Mouse (Mus musculus): Measurements from ENCODE around the gene Srsf9. TPM values are rescaled to one million over a fixed set of nuclear protein-coding genes. Genes with fewer than 3 reads are reported as not detected.
"Not testable (repeated sequence)": the region's sequence is repeated elsewhere in the genome, so short reads cannot be mapped to it uniquely, and the experiment has no call there.

The Srsf9 gene
- total RNA-seq (2021) = 10 to 100 TPM; 85.8 to 88.9 TPM

GRCm38 (mm10) chr5:115326875-115327609 lies at the start of gene Srsf9:
Gene Srsf9 (plus strand): TSS chr5:115327177.
- DNase-seq = peak; percentile 94 to 95

- DNase-seq = no peak
These were observed 48.9 kb upstream of the Srsf9 start for GRCm38 (mm10) chr5:115278053-115278452.

- no peak for DNase-seq
These were observed 48.2 kb upstream of the Srsf9 start for GRCm38 (mm10) chr5:115278785-115279184.

GRCm38 (mm10) chr5:115279226-115280049 lies 47.5 kb upstream of the Srsf9 start, which contains the start of gene Coq5:
Gene Coq5 (plus strand): TSS chr5:115279666.
- peak; percentile 87 to 89 for DNase-seq

- DNase-seq = no peak
These were observed 46.8 kb upstream of the Srsf9 start for GRCm38 (mm10) chr5:115280050-115280687.

GRCm38 (mm10) chr5:115284735-115285134 lies 42.2 kb upstream of the Srsf9 start:
- DNase-seq = no peak

- no peak for DNase-seq
These were observed 32.8 kb upstream of the Srsf9 start for GRCm38 (mm10) chr5:115294173-115294572.

- DNase-seq = no peak
These were observed 30.6 kb upstream of the Srsf9 start for GRCm38 (mm10) chr5:115296347-115296746.

- peak in 1 of 2 experiments; percentile 62 for DNase-seq
These were observed 26.8 kb upstream of the Srsf9 start for GRCm38 (mm10) chr5:115300035-115300744.

GRCm38 (mm10) chr5:115300792-115301614 lies 26.0 kb upstream of the Srsf9 start, which contains the start of gene Dynll1:
Gene Dynll1 (minus strand): TSS chr5:115300999.
- peak; percentile 100 for DNase-seq

- no peak for DNase-seq
These were observed 25.4 kb upstream of the Srsf9 start for GRCm38 (mm10) chr5:115301615-115302014.

- not testable (repeated sequence) for DNase-seq
These were observed 24.8 kb upstream of the Srsf9 start for GRCm38 (mm10) chr5:115302190-115302589.

- no peak for DNase-seq
These were observed 14.6 kb upstream of the Srsf9 start for GRCm38 (mm10) chr5:115312354-115312753.

- no peak for DNase-seq
These were observed 13.9 kb upstream of the Srsf9 start for GRCm38 (mm10) chr5:115312816-115313667.

GRCm38 (mm10) chr5:115313668-115313943 lies 13.4 kb upstream of the Srsf9 start:
- DNase-seq = no peak

- DNase-seq = no peak
These were observed 9.9 kb upstream of the Srsf9 start for GRCm38 (mm10) chr5:115316968-115317644.

GRCm38 (mm10) chr5:115317645-115318328 lies 9.2 kb upstream of the Srsf9 start:
- no peak for DNase-seq

- DNase-seq = peak; percentile 76 to 78
These were observed 7.7 kb upstream of the Srsf9 start for GRCm38 (mm10) chr5:115319004-115319940.
